Mouse (Mus musculus) MEL (cell line): Measurements from ENCODE around the gene Olfr1513.

Source experiments
- BHLHE40 ChIP-seq: IDR thresholded peaks from 2 replicates; pipeline ENCODE4 v1.6.1; 2012; ENCODE audit warnings: low read depth, mild to moderate bottlenecking, inconsistent platforms, low read length, improper control_type of control experiment, borderline replicate concordance
- CTCF ChIP-seq, 3 experiments: IDR thresholded peaks in 2 of 3; conservative IDR thresholded peaks in 1 of 3; 2 replicates each; pipeline ENCODE4 v1.5.1; 2011 to 2012; ENCODE audit warnings: low read length in 3 of 3, low read depth in 2 of 3, mild to moderate bottlenecking in 2 of 3, improper control_type of control experiment in 1 of 3, inconsistent platforms in 1 of 3, mixed read lengths in 1 of 3, moderate library complexity in 1 of 3; ENCODE audit not compliant: control insufficient read depth in 1 of 3, insufficient read depth in 1 of 3, poor library complexity in 1 of 3, severe bottlenecking in 1 of 3
- GATA1 ChIP-seq: IDR thresholded peaks from 2 replicates; pipeline ENCODE4 v1.6.1; 2011; ENCODE audit warnings: low read depth, low read length, improper control_type of control experiment
- NELFE ChIP-seq: IDR thresholded peaks from 2 replicates; pipeline ENCODE4 v1.6.1; 2011; ENCODE audit warnings: low read depth, low read length, improper control_type of control experiment
- NRF1 ChIP-seq: IDR thresholded peaks from 2 replicates; pipeline ENCODE4 v1.6.1; 2014; ENCODE audit warnings: low read depth, mild to moderate bottlenecking, inconsistent platforms, low read length, improper control_type of control experiment, moderate library complexity; ENCODE audit not compliant: poor library complexity, insufficient read depth, severe bottlenecking
- POLR2A ChIP-seq, 2 experiments: IDR thresholded peaks; 2 replicates each; pipeline ENCODE4 v1.6.1; 2011 to 2012; ENCODE audit warnings: low read length in 2 of 2, mild to moderate bottlenecking in 2 of 2, control low read depth in 1 of 2, improper control_type of control experiment in 1 of 2, low read depth in 1 of 2, moderate library complexity in 1 of 2; ENCODE audit not compliant: control insufficient read depth in 1 of 2, insufficient read depth in 1 of 2, poor library complexity in 1 of 2
- SIN3A ChIP-seq: IDR thresholded peaks from 2 replicates; pipeline ENCODE4 v1.6.1; 2012; ENCODE audit warnings: low read length, improper control_type of control experiment, inconsistent platforms
- ZKSCAN1 ChIP-seq: IDR thresholded peaks from 2 replicates; pipeline ENCODE4 v1.6.1; 2012; ENCODE audit warnings: low read depth, mild to moderate bottlenecking, inconsistent platforms, low read length, improper control_type of control experiment, moderate library complexity

DNA sequence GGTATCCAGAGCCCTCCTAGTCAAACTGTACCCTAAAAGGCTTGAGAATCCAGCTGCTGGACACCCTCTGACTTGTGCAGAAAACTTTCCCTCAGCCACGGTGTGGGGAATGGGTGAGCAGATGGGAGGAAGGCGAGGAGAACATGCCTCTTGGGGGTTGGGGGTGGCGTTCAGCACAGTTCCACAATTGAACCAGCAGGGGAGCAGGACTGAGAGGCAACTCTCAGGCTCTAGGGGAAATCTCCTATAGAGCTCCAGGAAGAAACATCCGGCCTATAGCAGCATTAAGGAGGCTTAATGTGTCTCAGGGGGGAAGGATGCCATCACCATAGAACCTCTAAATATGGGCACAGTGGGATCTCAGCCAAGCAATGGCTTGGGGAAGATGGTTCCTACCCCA lies 30.3 kb downstream of the Olfr1513 start:
- no peak for TF ChIP-seq NRF1
- TF ChIP-seq SIN3A: no peak
- TF ChIP-seq POLR2A (IDR thresholded peaks at IDR 0.05; ENCODE audit: control insufficient read depth in 1 of 2, insufficient read depth in 1 of 2, low read depth in 1 of 2, low read length in 2 of 2, poor library complexity in 1 of 2): no peak
- TF ChIP-seq CTCF (IDR thresholded peaks at IDR 0.05 in 2 of 3, conservative IDR thresholded peaks at IDR 0.05 in 1 of 3; ENCODE audit: control insufficient read depth in 1 of 3, insufficient read depth in 1 of 3, low read depth in 2 of 3, low read length in 3 of 3, poor library complexity in 1 of 3, severe bottlenecking in 1 of 3): peak in 1 of 3 experiments; percentile 19; a peak in 3 of 6 replicates
- no peak for TF ChIP-seq ZKSCAN1
- no peak for TF ChIP-seq GATA1
- TF ChIP-seq NELFE: no peak
- TF ChIP-seq BHLHE40: no peak
